Mouse (Mus musculus): ENCODE results near the gene Ninj1.

DNA sequence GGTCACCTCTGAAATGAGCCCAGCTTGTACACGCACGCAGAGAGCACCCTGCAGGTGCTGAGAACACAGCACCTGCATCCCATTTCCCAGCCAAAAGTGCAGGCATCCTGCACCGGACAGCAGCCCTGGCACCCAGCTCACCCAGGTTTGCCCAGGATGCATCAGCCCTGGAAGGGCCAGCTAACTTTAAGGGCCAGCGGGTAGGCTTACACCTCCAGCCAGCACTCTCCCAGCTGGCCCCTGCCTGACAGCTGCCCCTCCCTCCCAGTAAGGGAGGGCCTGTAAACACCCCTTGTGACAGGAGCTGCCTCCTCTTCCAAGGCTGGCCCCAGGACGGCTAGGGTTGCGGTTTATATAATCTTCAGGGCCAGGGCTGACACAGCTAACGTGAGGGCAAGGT, 41.9 kb upstream of the Ninj1 start:
- TF ChIP-seq POLR2A (IDR thresholded peaks at IDR 0.05; ENCODE audit: borderline replicate concordance, extremely low read depth, insufficient read depth, insufficient read length, poor library complexity, severe bottlenecking) (no peak), CTCF (IDR thresholded peaks at IDR 0.05; ENCODE audit: borderline replicate concordance, extremely low read depth, insufficient read depth, insufficient read length) (no peak)

Measured in brain, embryonic 14.5 days (tissue).